Mouse (Mus musculus) mouse trophoblast stem cell (cell line): ENCODE results near the gene Shank3.

ENCODE experiments used
- in situ Hi-C, 2 experiments: fragments of 300-500 bp; cut with MseI, MboI; formaldehyde crosslinking; loops; 2 replicates in 1 of 2; 3 replicates in 1 of 2; pipeline ENCODE4 v1.15.1; 2025

Shank3 gene

GRCm38 (mm10) chr15:89477091-89477491 lies 22.3 kb upstream of the Shank3 start, which contains the start of gene Arsa:
Gene Arsa (minus strand): TSS chr15:89477425.
- in situ Hi-C loops = no loop called here

- in situ Hi-C loops = no loop called here
Measured at GRCm38 (mm10) chr15:89477806-89478205, 21.6 kb upstream of the Shank3 start.

- in situ Hi-C loops = no loop called here
Measured at GRCm38 (mm10) chr15:89478622-89479021, 20.8 kb upstream of the Shank3 start.

DNA sequence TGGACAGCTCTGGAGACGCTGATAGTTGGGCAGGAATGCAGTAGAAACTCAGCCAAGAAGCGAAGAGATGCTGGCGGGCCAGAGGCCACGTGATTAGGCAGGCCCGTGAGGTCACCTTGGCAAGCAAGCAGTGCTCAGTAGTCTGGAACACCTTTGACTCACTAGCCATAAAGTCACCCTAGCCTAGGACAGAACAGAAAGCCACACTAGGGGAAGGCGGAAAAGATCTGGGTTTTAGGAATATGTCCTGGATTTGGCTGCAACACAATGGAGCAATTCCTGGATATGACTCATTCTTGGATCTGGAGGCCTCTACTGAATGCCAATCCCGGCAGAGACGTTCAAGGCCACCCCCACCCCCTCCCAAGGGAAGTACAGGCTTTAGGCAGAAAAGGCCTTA lies 18.8 kb upstream of the Shank3 start:
- in situ Hi-C loops = no loop called here

GRCm38 (mm10) chr15:89488182-89488581 lies 11.2 kb upstream of the Shank3 start:
- in situ Hi-C loops = no loop called here

DNA sequence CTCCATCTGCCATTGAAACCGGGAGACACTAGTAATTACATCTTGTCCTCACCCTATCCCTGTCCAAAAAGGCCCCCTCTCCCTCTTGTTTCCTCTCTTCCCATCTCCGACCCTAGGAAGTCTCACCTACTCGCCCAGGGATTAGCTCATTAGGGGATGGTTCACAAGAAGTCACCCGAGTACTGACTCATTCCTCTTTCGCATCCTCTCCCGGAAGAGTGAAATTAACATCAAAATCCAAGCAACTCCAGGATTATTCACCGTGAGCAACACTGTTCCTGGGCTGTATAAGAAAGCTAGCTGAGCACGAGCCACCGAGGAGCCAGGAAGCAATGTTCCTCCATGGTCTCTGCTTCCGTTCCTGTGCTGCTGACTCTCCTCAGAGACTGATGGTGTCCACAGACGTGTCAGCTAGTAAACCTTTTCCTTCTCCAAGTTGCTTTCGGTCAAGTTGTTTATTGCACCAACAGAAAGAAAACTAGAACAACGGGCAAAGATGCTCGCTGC lies 10.8 kb upstream of the Shank3 start:
- in situ Hi-C loops = no loop called here

GRCm38 (mm10) chr15:89494970-89495369 lies 4.5 kb upstream of the Shank3 start:
- in situ Hi-C loops = no loop called here

DNA sequence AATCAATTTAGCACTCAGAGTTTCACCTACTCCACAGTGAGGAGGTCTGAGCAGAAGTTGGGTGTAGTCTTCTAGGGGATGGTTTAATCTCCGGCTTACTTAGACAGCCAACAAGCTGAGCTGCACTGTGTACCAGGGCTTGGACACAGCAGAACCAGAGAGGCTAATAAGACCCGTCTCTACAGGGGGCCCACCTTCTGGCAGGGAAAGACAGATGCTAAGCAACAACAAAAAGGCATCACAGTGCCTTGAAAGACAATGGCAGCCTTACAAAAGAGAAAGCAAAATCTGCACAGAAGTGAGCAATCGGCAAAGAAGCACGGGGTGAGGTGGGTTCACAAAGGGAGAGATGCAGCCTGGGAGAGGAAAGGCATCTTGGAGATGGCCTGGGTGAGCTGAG lies 3.3 kb upstream of the Shank3 start:
- in situ Hi-C loops = no loop called here

- in situ Hi-C loops = no loop called here
Measured at GRCm38 (mm10) chr15:89496841-89497240, 2.6 kb upstream of the Shank3 start.

- in situ Hi-C loops = no loop called here
Measured at GRCm38 (mm10) chr15:89497391-89498048, 1.9 kb upstream of the Shank3 start.

- in situ Hi-C loops = no loop called here
Measured at GRCm38 (mm10) chr15:89498049-89498960, 1.1 kb upstream of the Shank3 start.

GRCm38 (mm10) chr15:89499784-89500220 lies 379 bp downstream of the Shank3 start:
- in situ Hi-C loops = no loop called here

- in situ Hi-C loops = no loop called here
Measured at GRCm38 (mm10) chr15:89500221-89500791, 883 bp downstream of the Shank3 start.

- in situ Hi-C loops = no loop called here
Measured at GRCm38 (mm10) chr15:89501321-89501720, 1.9 kb downstream of the Shank3 start.

DNA sequence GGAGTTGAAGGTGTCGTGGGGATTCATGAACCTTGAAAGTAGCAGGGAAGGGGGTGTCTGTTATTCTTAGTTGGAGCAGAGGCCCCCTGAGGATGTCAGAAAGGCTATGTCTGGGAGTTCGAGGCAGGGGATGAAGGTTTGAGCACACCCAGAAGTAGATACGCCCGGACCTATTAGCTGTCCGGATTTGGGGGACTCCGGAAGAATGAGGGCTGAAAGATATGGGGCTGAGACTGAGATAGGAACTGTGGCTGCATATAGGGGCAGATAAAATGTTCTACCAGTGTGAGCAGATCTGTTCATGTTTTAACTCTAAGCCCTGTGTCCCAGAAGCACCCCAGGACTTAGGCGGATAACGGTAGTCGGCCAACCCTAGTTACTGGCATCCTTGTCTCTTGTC lies 5.4 kb downstream of the Shank3 start:
- in situ Hi-C loops = no loop called here

GRCm38 (mm10) chr15:89507751-89508150 lies 8.3 kb downstream of the Shank3 start:
- in situ Hi-C loops = no loop called here

DNA sequence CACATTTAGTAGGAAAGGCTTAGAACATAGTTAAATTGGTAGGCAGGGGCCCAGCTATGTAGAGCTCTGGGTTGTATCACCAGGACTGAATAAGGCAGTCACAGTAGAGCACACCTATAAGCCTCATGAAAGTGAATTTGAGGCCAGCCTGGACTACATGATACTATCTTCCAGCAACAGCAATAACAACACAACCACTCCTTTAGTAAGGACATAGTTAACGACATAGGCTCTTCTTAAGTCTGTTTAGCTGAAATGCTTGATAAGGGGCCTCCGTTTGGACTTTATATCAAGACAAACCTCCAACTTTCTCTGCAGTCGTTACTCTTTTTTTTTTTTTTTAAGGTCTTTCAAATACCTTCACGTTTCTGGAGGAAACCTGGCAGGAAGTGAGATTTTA lies 13.3 kb downstream of the Shank3 start:
- in situ Hi-C loops = no loop called here

- in situ Hi-C loops = no loop called here
Measured at GRCm38 (mm10) chr15:89521951-89522350, 22.5 kb downstream of the Shank3 start.

GRCm38 (mm10) chr15:89522566-89523282 lies 23.3 kb downstream of the Shank3 start:
- in situ Hi-C loops = no loop called here

GRCm38 (mm10) chr15:89523283-89523832 lies 23.9 kb downstream of the Shank3 start:
- in situ Hi-C loops = no loop called here

DNA sequence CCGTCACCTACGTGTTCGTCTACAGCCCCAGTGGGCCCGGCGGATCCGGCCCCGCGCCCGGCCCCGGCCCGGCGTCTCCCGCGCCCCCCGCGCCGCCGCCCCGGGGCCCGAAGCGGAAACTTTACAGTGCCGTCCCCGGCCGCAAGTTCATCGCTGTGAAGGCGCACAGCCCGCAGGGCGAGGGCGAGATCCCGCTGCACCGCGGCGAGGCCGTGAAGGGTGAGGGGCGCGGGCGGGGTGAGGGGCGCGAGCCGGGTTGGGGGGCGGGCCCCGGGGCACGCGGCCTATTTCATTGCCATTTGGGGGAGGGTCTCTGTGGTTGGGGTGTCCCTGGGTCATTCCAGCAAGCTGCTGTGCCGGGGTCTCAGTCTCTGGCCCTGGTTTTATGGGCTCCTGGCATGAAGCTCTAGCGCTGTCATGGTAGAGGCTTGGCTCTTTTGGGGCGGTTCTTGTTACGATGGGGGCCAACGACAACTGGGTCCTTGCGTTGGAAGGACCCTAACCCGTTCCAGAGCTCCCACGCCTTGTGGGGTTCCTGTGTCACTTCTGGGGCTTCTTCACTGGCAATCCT lies 24.7 kb downstream of the Shank3 start:
- in situ Hi-C loops = no loop called here
